ENCODE assay signal across 14 mouse cellular contexts in genomic region chr2:106512338-106513024, GRCm38 (mm10).
DNase-seq lines count a peak whose midpoint lies in the region; ATAC-seq lines count a peak whose summit lies in the region.
"Had no signal": no experiment of that assay in that cellular context is flagged by ENCODE, and none has a peak within 500 bp of the region (broad histone marks: within the 10 kb centered on the region; RNA-seq: fewer than 3 reads in every experiment).

No protein-coding gene starts in this region.

- H3K4me3 ChIP-seq in neural tube, embryonic 12.5 days = no peak overlapping the region
- H3K4me3 ChIP-seq in midbrain, embryonic 10.5 days = no peak overlapping the region
- H3K4me3 ChIP-seq: embryonic facial prominence, embryonic 10.5 days had no signal

- H3K9ac ChIP-seq in neural tube, embryonic 12.5 days = no peak overlapping the region

- H3K27me3 ChIP-seq in neural tube, embryonic 12.5 days (replicated peaks) = no peaks in the 10 kb centered on the region
- H3K27me3 ChIP-seq in midbrain, embryonic 10.5 days (ENCODE audit: low read depth, poor library complexity, severe bottlenecking) = no peaks in the 10 kb centered on the region

- H3K9me3 ChIP-seq in neural tube, embryonic 12.5 days = no peaks in the 10 kb centered on the region
- H3K9me3 ChIP-seq in midbrain, embryonic 10.5 days (replicated peaks) = no peaks in the 10 kb centered on the region
- H3K9me3 ChIP-seq: embryonic facial prominence, embryonic 10.5 days had no signal

- peaks cover 10% of the 10 kb centered on the region for H3K4me1 ChIP-seq in neural tube, embryonic 12.5 days
- peaks cover 14% of the 10 kb centered on the region for H3K4me1 ChIP-seq in midbrain, embryonic 10.5 days

- peak; percentile 49 for DNase-seq in heart, adult 11 months
- DNase-seq in heart, postnatal 4 days = no peak
- no peak for DNase-seq in neural tube, embryonic 10.5 days (ENCODE audit: extremely low spot score, low spot score)
- DNase-seq in midbrain, embryonic 10.5 days (ENCODE audit: low spot score) = no peak
- peak; percentile 27 for DNase-seq in retina, postnatal 1 day
- no peak for DNase-seq in layer of hippocampus, postnatal 36 days
- DNase-seq in adipocyte (ENCODE audit: low spot score) = no peak
- DNase-seq: adrenal gland, postnatal 36 days; cerebellum, adult 11-12 months; gastrocnemius, postnatal 36 days; kidney, postnatal 4 days; lung, adult 2 months had no signal

- WGBS in neural tube, embryonic 12.5 days = 47% methylated on average over 14 of the region's 14 CpGs
- WGBS in midbrain, embryonic 10.5 days = 39% methylated on average over 14 of the region's 14 CpGs

- H3K36me3 ChIP-seq in neural tube, embryonic 12.5 days = no peaks in the 10 kb centered on the region
- H3K36me3 ChIP-seq in midbrain, embryonic 10.5 days = no peaks in the 10 kb centered on the region
- H3K36me3 ChIP-seq: embryonic facial prominence, embryonic 10.5 days had no signal

- peak; percentile 75 for ATAC-seq in neural tube, embryonic 12.5 days (ENCODE audit: low FRiP score, low read depth)

- no peak overlapping the region for H3K27ac ChIP-seq in neural tube, embryonic 12.5 days
- H3K27ac ChIP-seq in midbrain, embryonic 10.5 days (replicated peaks) = 0 out of 2 replicates have a peak overlapping the region, but pooled peaks have one; percentile 17
- H3K27ac ChIP-seq: embryonic facial prominence, embryonic 10.5 days had no signal

- peak overlapping the region; percentile 12; the same call in 1 of the 2 replicates for H3K4me2 ChIP-seq in neural tube, embryonic 12.5 days (replicated peaks)

Comparison
In these comparisons a context has a peak if more than half of its experiments do, and no peak if none do; other contexts are left out.
1. DNase-seq: peak in heart, adult 11 months (single experiment) and retina, postnatal 1 day (single experiment); none in heart, postnatal 4 days (single experiment), neural tube, embryonic 10.5 days (single experiment), midbrain, embryonic 10.5 days (single experiment), layer of hippocampus, postnatal 36 days (0 of 2) and adipocyte (single experiment).